Mouse (Mus musculus): ENCODE measurements around the gene Kat2b. TPM values are rescaled to one million over a fixed set of nuclear protein-coding genes. Genes with fewer than 3 reads are reported as not detected.

The Kat2b gene
- polyA plus RNA-seq, 1 experiment from 2014 or later: 6.0 TPM

GRCm38 (mm10) chr17:53551306-53552299 is 15.1 kb upstream of the Kat2b start:
- 28% methylated on average over 8 of the region's 8 CpGs for WGBS
- peaks cover 7% of the 10 kb centered on the region; the same call in 1 of the 2 replicates for H3K4me1 ChIP-seq (replicated peaks; ENCODE audit: control insufficient read depth, insufficient read depth, low read length)
- no peak overlapping the region for H3K9ac ChIP-seq (replicated peaks; ENCODE audit: low read depth, low read length)
- H3K4me3 ChIP-seq (replicated peaks; ENCODE audit: low read length): no peak overlapping the region
- no peaks in the 10 kb centered on the region for H3K9me3 ChIP-seq (ENCODE audit: control insufficient read depth, low read length)
- H3K36me3 ChIP-seq (ENCODE audit: control insufficient read depth, insufficient read depth): no peaks in the 10 kb centered on the region
- H3K4me2 ChIP-seq (ENCODE audit: low read length): no peak overlapping the region
- peak; percentile 93 for ATAC-seq
- H3K27me3 ChIP-seq (replicated peaks; ENCODE audit: control insufficient read depth, insufficient read depth, low read length): no peaks in the 10 kb centered on the region
- H3K27ac ChIP-seq (ENCODE audit: low read length): peak overlapping the region; percentile 75

- Histone ChIP-seq H3K9me3 (ENCODE audit: control insufficient read depth, low read length) (no peaks in the 10 kb centered on the region), H3K9ac (replicated peaks; ENCODE audit: low read depth, low read length) (no peak overlapping the region), H3K4me2 (ENCODE audit: low read length) (no peak overlapping the region), H3K4me3 (replicated peaks; ENCODE audit: low read length) (no peak overlapping the region), H3K27ac (ENCODE audit: low read length) (no peak overlapping the region), H3K4me1 (replicated peaks; ENCODE audit: control insufficient read depth, insufficient read depth, low read length) (peaks cover 7% of the 10 kb centered on the region; the same call in 1 of the 2 replicates), H3K36me3 (ENCODE audit: control insufficient read depth, insufficient read depth) (no peaks in the 10 kb centered on the region), H3K27me3 (replicated peaks; ENCODE audit: control insufficient read depth, insufficient read depth, low read length) (no peaks in the 10 kb centered on the region)
- 51% methylated on average over 4 of the region's 4 CpGs for WGBS
- ATAC-seq: no peak
These were observed 12.6 kb upstream of the Kat2b start for GRCm38 (mm10) chr17:53554088-53554487.

GRCm38 (mm10) chr17:53554813-53555212 is 11.8 kb upstream of the Kat2b start:
- no peak overlapping the region for H3K9ac ChIP-seq (replicated peaks; ENCODE audit: low read depth, low read length)
- no peaks in the 10 kb centered on the region for H3K36me3 ChIP-seq (ENCODE audit: control insufficient read depth, insufficient read depth)
- no peak overlapping the region for H3K4me3 ChIP-seq (replicated peaks; ENCODE audit: low read length)
- WGBS: 87% methylated on average over 3 of the region's 3 CpGs
- no peak for ATAC-seq
- H3K27me3 ChIP-seq (replicated peaks; ENCODE audit: control insufficient read depth, insufficient read depth, low read length): no peaks in the 10 kb centered on the region
- H3K4me1 ChIP-seq (replicated peaks; ENCODE audit: control insufficient read depth, insufficient read depth, low read length): peaks cover 7% of the 10 kb centered on the region; the same call in 1 of the 2 replicates
- no peak overlapping the region for H3K4me2 ChIP-seq (ENCODE audit: low read length)
- no peak overlapping the region for H3K27ac ChIP-seq (ENCODE audit: low read length)
- H3K9me3 ChIP-seq (ENCODE audit: control insufficient read depth, low read length): no peaks in the 10 kb centered on the region

GRCm38 (mm10) chr17:53557443-53557842 is 9.2 kb upstream of the Kat2b start:
- 41% methylated on average over 3 of the region's 3 CpGs for WGBS
- ATAC-seq: no peak

GRCm38 (mm10) chr17:53559646-53560045 is 7.0 kb upstream of the Kat2b start:
- ATAC-seq: no peak

More at GRCm38 (mm10) chr17:53557443-53557842, 9.2 kb upstream of the Kat2b start:
- no peak overlapping the region for H3K27ac ChIP-seq (ENCODE audit: low read length)
- no peak overlapping the region for H3K9ac ChIP-seq (replicated peaks; ENCODE audit: low read depth, low read length)
- no peaks in the 10 kb centered on the region for H3K9me3 ChIP-seq (ENCODE audit: control insufficient read depth, low read length)
- no peaks in the 10 kb centered on the region for H3K36me3 ChIP-seq (ENCODE audit: control insufficient read depth, insufficient read depth)
- no peaks in the 10 kb centered on the region for H3K4me1 ChIP-seq (replicated peaks; ENCODE audit: control insufficient read depth, insufficient read depth, low read length)
- no peak overlapping the region for H3K4me2 ChIP-seq (ENCODE audit: low read length)
- H3K27me3 ChIP-seq (replicated peaks; ENCODE audit: control insufficient read depth, insufficient read depth, low read length): no peaks in the 10 kb centered on the region
- no peak overlapping the region for H3K4me3 ChIP-seq (replicated peaks; ENCODE audit: low read length)

GRCm38 (mm10) chr17:53561458-53562029 is 5.1 kb upstream of the Kat2b start:
- no peak overlapping the region for H3K27ac ChIP-seq (ENCODE audit: low read length)

More at GRCm38 (mm10) chr17:53559646-53560045, 7.0 kb upstream of the Kat2b start:
- Histone ChIP-seq H3K4me1 (replicated peaks; ENCODE audit: control insufficient read depth, insufficient read depth, low read length) (no peaks in the 10 kb centered on the region), H3K4me2 (ENCODE audit: low read length) (no peak overlapping the region), H3K27me3 (replicated peaks; ENCODE audit: control insufficient read depth, insufficient read depth, low read length) (no peaks in the 10 kb centered on the region), H3K9me3 (ENCODE audit: control insufficient read depth, low read length) (no peaks in the 10 kb centered on the region), H3K4me3 (replicated peaks; ENCODE audit: low read length) (no peak overlapping the region), H3K27ac (ENCODE audit: low read length) (no peak overlapping the region), H3K36me3 (ENCODE audit: control insufficient read depth, insufficient read depth) (no peaks in the 10 kb centered on the region), H3K9ac (replicated peaks; ENCODE audit: low read depth, low read length) (no peak overlapping the region)
- WGBS: 94% methylated on average over 5 of the region's 5 CpGs

GRCm38 (mm10) chr17:53564837-53565236 is 1.8 kb upstream of the Kat2b start:
- no peaks in the 10 kb centered on the region for H3K36me3 ChIP-seq (ENCODE audit: control insufficient read depth, insufficient read depth)
- no peak overlapping the region for H3K9ac ChIP-seq (replicated peaks; ENCODE audit: low read depth, low read length)
- 86% methylated on average over 4 of the region's 4 CpGs for WGBS
- H3K27ac ChIP-seq (ENCODE audit: low read length): no peak overlapping the region
- peaks cover 22% of the 10 kb centered on the region for H3K4me1 ChIP-seq (replicated peaks; ENCODE audit: control insufficient read depth, insufficient read depth, low read length)
- H3K9me3 ChIP-seq (ENCODE audit: control insufficient read depth, low read length): no peaks in the 10 kb centered on the region
- H3K4me2 ChIP-seq (ENCODE audit: low read length): no peak overlapping the region
- no peak for ATAC-seq
- no peak overlapping the region for H3K4me3 ChIP-seq (replicated peaks; ENCODE audit: low read length)
- H3K27me3 ChIP-seq (replicated peaks; ENCODE audit: control insufficient read depth, insufficient read depth, low read length): no peaks in the 10 kb centered on the region

More at GRCm38 (mm10) chr17:53561458-53562029, 5.1 kb upstream of the Kat2b start:
- Histone ChIP-seq H3K9me3 (ENCODE audit: control insufficient read depth, low read length) (no peaks in the 10 kb centered on the region), H3K27me3 (replicated peaks; ENCODE audit: control insufficient read depth, insufficient read depth, low read length) (no peaks in the 10 kb centered on the region), H3K4me2 (ENCODE audit: low read length) (no peak overlapping the region), H3K36me3 (ENCODE audit: control insufficient read depth, insufficient read depth) (no peaks in the 10 kb centered on the region), H3K9ac (replicated peaks; ENCODE audit: low read depth, low read length) (no peak overlapping the region), H3K4me1 (replicated peaks; ENCODE audit: control insufficient read depth, insufficient read depth, low read length) (peaks cover 7% of the 10 kb centered on the region), H3K4me3 (replicated peaks; ENCODE audit: low read length) (no peak overlapping the region)
- no peak for ATAC-seq
- 80% methylated on average over 4 of the region's 4 CpGs for WGBS

- no peaks in the 10 kb centered on the region for H3K36me3 ChIP-seq (ENCODE audit: control insufficient read depth, insufficient read depth)
- H3K27ac ChIP-seq (ENCODE audit: low read length): peak overlapping the region; percentile 96
- H3K4me1 ChIP-seq (replicated peaks; ENCODE audit: control insufficient read depth, insufficient read depth, low read length): peaks cover 29% of the 10 kb centered on the region
- peak overlapping the region; percentile 88 for H3K4me2 ChIP-seq (ENCODE audit: low read length)
- H3K9ac ChIP-seq (replicated peaks; ENCODE audit: low read depth, low read length): peak overlapping the region; percentile 94
- H3K27me3 ChIP-seq (replicated peaks; ENCODE audit: control insufficient read depth, insufficient read depth, low read length): no peaks in the 10 kb centered on the region
- 0% methylated on average over 30 of the region's 51 CpGs for WGBS
- peak; percentile 56 for ATAC-seq
- H3K9me3 ChIP-seq (ENCODE audit: control insufficient read depth, low read length): no peaks in the 10 kb centered on the region
- peak overlapping the region; percentile 91 for H3K4me3 ChIP-seq (replicated peaks; ENCODE audit: low read length)
These were observed 271 bp downstream of the Kat2b start for GRCm38 (mm10) chr17:53566919-53567345.

All from forebrain, embryonic 16.5 days (tissue).